Mouse (Mus musculus) thymus, adult 2 months (tissue): Measurements from ENCODE around the gene Aoah.

Source experiments
- CTCF ChIP-seq: fragments of 200-500 bp; IDR thresholded peaks from 2 replicates; pipeline ENCODE4 v1.5.1; 2012; ENCODE audit warnings: mild to moderate bottlenecking, control low read depth, low read length, moderate library complexity, borderline replicate concordance; ENCODE audit not compliant: control insufficient read depth, poor library complexity, insufficient read depth; ENCODE audit errors: extremely low read depth
- POLR2A ChIP-seq: fragments of 200-500 bp; IDR thresholded peaks from 2 replicates; pipeline ENCODE4 v1.6.1; 2012; ENCODE audit warnings: mild to moderate bottlenecking, low read length, control low read depth, moderate library complexity; ENCODE audit not compliant: control insufficient read depth, poor library complexity, insufficient read depth; ENCODE audit errors: extremely low read depth

- TF ChIP-seq CTCF (no peak), POLR2A (no peak)
Measured at GRCm38 (mm10) chr13:20985510-20985909, 191.6 kb downstream of the Aoah start.
